Mouse (Mus musculus): ENCODE measurements at regions not wholly inside any gene's neighbourhood (a gene's known extent, or its start where the extent isn't known, plus 50 kb on each side); places are given as distances from the start of the nearest gene placed in this dataset.

DNA sequence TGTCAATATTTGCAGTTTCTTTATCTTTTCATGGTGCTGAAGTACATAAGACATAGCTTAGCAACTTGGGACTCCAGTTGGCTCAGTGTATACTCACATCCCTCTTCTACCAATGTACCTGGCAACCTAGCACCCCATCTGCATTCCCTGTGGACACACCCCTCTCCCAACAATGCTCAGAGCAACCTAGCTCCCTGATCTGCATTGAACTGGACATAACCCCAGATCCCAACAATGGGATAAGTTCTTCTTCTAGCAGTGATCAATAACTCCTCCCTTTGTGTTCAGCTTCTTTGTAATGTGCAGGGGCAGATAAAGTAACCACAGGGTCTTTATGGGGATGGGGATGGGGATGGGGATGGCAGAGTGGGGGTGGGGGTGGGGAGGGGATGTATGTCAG, 79.4 kb downstream of the Snrpe start:
- Histone ChIP-seq H3K9ac (ENCODE audit: low read depth, low read length) (no peak overlapping the region), H3K4me1 (ENCODE audit: control insufficient read depth, insufficient read depth, low read length) (peaks cover 6% of the 10 kb centered on the region), H3K36me3 (ENCODE audit: control insufficient read depth, insufficient read depth, low read length) (no peaks in the 10 kb centered on the region)

DNA sequence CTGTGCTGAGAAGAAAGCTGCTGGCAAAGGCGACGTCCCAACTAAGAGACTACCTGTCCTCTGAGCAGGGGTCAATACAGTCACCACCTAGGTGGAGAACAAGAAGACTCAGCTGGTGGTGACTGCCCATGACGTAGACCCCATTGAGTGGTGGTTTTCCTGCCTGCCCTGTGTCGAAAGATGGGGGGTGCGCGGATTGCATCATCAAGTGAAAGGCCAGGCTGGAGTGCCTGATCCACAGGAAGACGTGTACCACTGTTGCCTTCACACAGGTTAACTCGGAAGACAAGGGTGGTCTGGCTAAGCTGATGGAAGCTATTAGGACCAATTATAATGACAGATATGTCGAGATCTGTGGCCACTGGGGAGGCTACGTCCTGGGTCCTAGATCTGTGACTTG, 80.3 kb downstream of the Snrpe start:
- H3K4me3 ChIP-seq (ENCODE audit: insufficient read depth, low read depth, low read length): no peak overlapping the region
- no peaks in the 10 kb centered on the region for H3K36me3 ChIP-seq (ENCODE audit: control insufficient read depth, insufficient read depth, low read length)
- 91% methylated on average over 10 of the region's 10 CpGs for WGBS
- DNase-seq (ENCODE audit: extremely low read depth, low read depth, low spot score): no peak
- no peaks in the 10 kb centered on the region for H3K79me2 ChIP-seq (ENCODE audit: control insufficient read depth, insufficient read depth, low read length)
- peaks cover 6% of the 10 kb centered on the region for H3K4me1 ChIP-seq (ENCODE audit: control insufficient read depth, insufficient read depth, low read length)
- H3K9ac ChIP-seq (ENCODE audit: low read depth, low read length): no peak overlapping the region
- H3K27me3 ChIP-seq (ENCODE audit: control insufficient read depth, insufficient read depth, low read length): no peaks in the 10 kb centered on the region
- TF ChIP-seq CTCF (IDR thresholded peaks at IDR 0.05; ENCODE audit: low read depth, low read length) (no peak), POLR2A (IDR thresholded peaks at IDR 0.05; ENCODE audit: extremely low read depth, insufficient read depth, low read length) (no peak)
- no peak overlapping the region for H3K27ac ChIP-seq (replicated peaks; ENCODE audit: insufficient read depth, low read depth, low read length)

More for the DNA sequence above, 79.4 kb downstream of the Snrpe start:
- H3K4me3 ChIP-seq (ENCODE audit: insufficient read depth, low read depth, low read length): no peak overlapping the region
- H3K79me2 ChIP-seq (ENCODE audit: control insufficient read depth, insufficient read depth, low read length): no peaks in the 10 kb centered on the region
- TF ChIP-seq CTCF (IDR thresholded peaks at IDR 0.05; ENCODE audit: low read depth, low read length): no peak
- no peak for TF ChIP-seq POLR2A (IDR thresholded peaks at IDR 0.05; ENCODE audit: extremely low read depth, insufficient read depth, low read length)
- DNase-seq (ENCODE audit: extremely low read depth, low read depth, low spot score): peak; percentile 0
- H3K27me3 ChIP-seq (ENCODE audit: control insufficient read depth, insufficient read depth, low read length): no peaks in the 10 kb centered on the region
- no peak overlapping the region for H3K27ac ChIP-seq (replicated peaks; ENCODE audit: insufficient read depth, low read depth, low read length)

- TF ChIP-seq POLR2A (IDR thresholded peaks at IDR 0.05; ENCODE audit: extremely low read depth, insufficient read depth, low read length) (no peak), CTCF (IDR thresholded peaks at IDR 0.05; ENCODE audit: low read depth, low read length) (no peak)
- Histone ChIP-seq H3K27me3 (ENCODE audit: control insufficient read depth, insufficient read depth, low read length) (no peaks in the 10 kb centered on the region), H3K4me1 (ENCODE audit: control insufficient read depth, insufficient read depth, low read length) (peaks cover 6% of the 10 kb centered on the region), H3K79me2 (ENCODE audit: control insufficient read depth, insufficient read depth, low read length) (no peaks in the 10 kb centered on the region), H3K27ac (replicated peaks; ENCODE audit: insufficient read depth, low read depth, low read length) (no peak overlapping the region), H3K36me3 (ENCODE audit: control insufficient read depth, insufficient read depth, low read length) (no peaks in the 10 kb centered on the region), H3K4me3 (ENCODE audit: insufficient read depth, low read depth, low read length) (no peak overlapping the region), H3K9ac (ENCODE audit: low read depth, low read length) (no peak overlapping the region)
- peak; percentile 36 for DNase-seq (ENCODE audit: extremely low read depth, low read depth, low spot score)
- 46% methylated on average over 7 of the region's 7 CpGs for WGBS
Observed at GRCm38 (mm10) chr1:133527651-133528385, 82.3 kb downstream of the Snrpe start.

DNA sequence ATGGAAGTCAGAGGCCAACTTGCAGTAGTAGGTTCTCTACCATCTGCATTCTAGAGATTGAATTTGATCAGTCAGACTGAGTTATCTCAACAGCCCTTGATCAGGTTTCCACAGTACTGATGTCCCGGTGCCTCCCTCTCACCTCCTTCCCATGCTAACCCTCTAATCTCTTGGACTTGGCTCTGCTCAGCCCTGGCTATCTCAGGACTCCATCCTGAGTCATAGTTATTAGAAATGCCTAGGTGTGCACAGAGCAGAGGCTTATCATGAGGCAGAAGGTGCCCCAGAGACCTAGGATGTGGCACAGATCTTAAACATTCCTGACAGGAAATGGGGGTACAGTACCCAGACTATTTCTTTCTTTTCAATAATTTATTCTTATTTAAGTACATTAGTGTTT, 87.3 kb downstream of the Snrpe start:
- no peaks in the 10 kb centered on the region for H3K27me3 ChIP-seq (ENCODE audit: control insufficient read depth, insufficient read depth, low read length)
- H3K79me2 ChIP-seq (ENCODE audit: control insufficient read depth, insufficient read depth, low read length): no peaks in the 10 kb centered on the region
- DNase-seq (ENCODE audit: extremely low read depth, low read depth, low spot score): no peak
- H3K4me3 ChIP-seq (ENCODE audit: insufficient read depth, low read depth, low read length): no peak overlapping the region
- H3K36me3 ChIP-seq (ENCODE audit: control insufficient read depth, insufficient read depth, low read length): no peaks in the 10 kb centered on the region
- 93% methylated on average over 1 of the region's 1 CpGs for WGBS
- TF ChIP-seq POLR2A (IDR thresholded peaks at IDR 0.05; ENCODE audit: extremely low read depth, insufficient read depth, low read length) (no peak), CTCF (IDR thresholded peaks at IDR 0.05; ENCODE audit: low read depth, low read length) (no peak)
- peaks cover 2% of the 10 kb centered on the region; the same call in 1 of the 2 replicates for H3K4me1 ChIP-seq (ENCODE audit: control insufficient read depth, insufficient read depth, low read length)
- no peak overlapping the region for H3K27ac ChIP-seq (replicated peaks; ENCODE audit: insufficient read depth, low read depth, low read length)
- no peak overlapping the region for H3K9ac ChIP-seq (ENCODE audit: low read depth, low read length)

GRCm38 (mm10) chr1:133520652-133521051, 89.4 kb downstream of the Snrpe start:
- no peak for DNase-seq (ENCODE audit: extremely low read depth, low read depth, low spot score)
- Histone ChIP-seq H3K36me3 (ENCODE audit: control insufficient read depth, insufficient read depth, low read length) (no peaks in the 10 kb centered on the region), H3K9ac (ENCODE audit: low read depth, low read length) (no peak overlapping the region), H3K27me3 (ENCODE audit: control insufficient read depth, insufficient read depth, low read length) (no peaks in the 10 kb centered on the region), H3K27ac (replicated peaks; ENCODE audit: insufficient read depth, low read depth, low read length) (no peak overlapping the region), H3K4me1 (ENCODE audit: control insufficient read depth, insufficient read depth, low read length) (no peaks in the 10 kb centered on the region), H3K79me2 (ENCODE audit: control insufficient read depth, insufficient read depth, low read length) (no peaks in the 10 kb centered on the region), H3K4me3 (ENCODE audit: insufficient read depth, low read depth, low read length) (no peak overlapping the region)
- no peak for TF ChIP-seq POLR2A (IDR thresholded peaks at IDR 0.05; ENCODE audit: extremely low read depth, insufficient read depth, low read length)
- no peak for TF ChIP-seq CTCF (IDR thresholded peaks at IDR 0.05; ENCODE audit: low read depth, low read length)
- WGBS: 77% methylated on average over 8 of the region's 8 CpGs

- Histone ChIP-seq H3K4me3 (ENCODE audit: insufficient read depth, low read depth, low read length) (no peak overlapping the region), H3K27ac (replicated peaks; ENCODE audit: insufficient read depth, low read depth, low read length) (no peak overlapping the region), H3K36me3 (ENCODE audit: control insufficient read depth, insufficient read depth, low read length) (no peaks in the 10 kb centered on the region), H3K9ac (ENCODE audit: low read depth, low read length) (no peak overlapping the region), H3K79me2 (ENCODE audit: control insufficient read depth, insufficient read depth, low read length) (no peaks in the 10 kb centered on the region), H3K27me3 (ENCODE audit: control insufficient read depth, insufficient read depth, low read length) (no peaks in the 10 kb centered on the region), H3K4me1 (ENCODE audit: control insufficient read depth, insufficient read depth, low read length) (no peaks in the 10 kb centered on the region)
- 98% methylated on average over 5 of the region's 5 CpGs for WGBS
- no peak for DNase-seq (ENCODE audit: extremely low read depth, low read depth, low spot score)
- no peak for TF ChIP-seq CTCF (IDR thresholded peaks at IDR 0.05; ENCODE audit: low read depth, low read length)
- no peak for TF ChIP-seq POLR2A (IDR thresholded peaks at IDR 0.05; ENCODE audit: extremely low read depth, insufficient read depth, low read length)
Observed at GRCm38 (mm10) chr1:133517020-133517419, 92.8 kb upstream of the Sox13 start.
